Mouse (Mus musculus): ENCODE measurements around the gene Mief1. TPM values are rescaled to one million over a fixed set of nuclear protein-coding genes. Genes with fewer than 3 reads are reported as not detected.

The Mief1 gene
- polyA plus RNA-seq, 2 experiments from 2014 or later = 29.3 to 37.0 TPM

GRCm38 (mm10) chr15:80263610-80264575, 30.1 kb downstream of the Mief1 start, which contains the start of gene Rps19bp1:
Rps19bp1 (minus strand) TSS chr15:80264315.
- peak; percentile 98 for ATAC-seq

- no peak for ATAC-seq
Observed at GRCm38 (mm10) chr15:80266281-80266680, 32.5 kb downstream of the Mief1 start.

- no peak for ATAC-seq
Observed at GRCm38 (mm10) chr15:80271858-80272396, 38.1 kb downstream of the Mief1 start.

GRCm38 (mm10) chr15:80277107-80277506, 43.3 kb downstream of the Mief1 start:
- ATAC-seq = no peak

- ATAC-seq = no peak
Observed at GRCm38 (mm10) chr15:80277625-80278024, 43.8 kb downstream of the Mief1 start.

- no peak for ATAC-seq
Observed at GRCm38 (mm10) chr15:80278121-80278759, 44.4 kb downstream of the Mief1 start.

GRCm38 (mm10) chr15:80279053-80279452, 45.2 kb downstream of the Mief1 start:
- no peak for ATAC-seq

- ATAC-seq = no peak
Observed at GRCm38 (mm10) chr15:80280646-80281045, 46.8 kb downstream of the Mief1 start.

- ATAC-seq = no peak
Observed at GRCm38 (mm10) chr15:80286851-80287415, 53.1 kb downstream of the Mief1 start, which contains the start of gene Cacna1i. Cacna1i (plus strand) TSS chr15:80287238.

GRCm38 (mm10) chr15:80288036-80288435, 54.2 kb downstream of the Mief1 start:
- no peak for ATAC-seq

- ATAC-seq = peak; percentile 40
Observed at GRCm38 (mm10) chr15:80289436-80289835, 55.6 kb downstream of the Mief1 start.

- no peak for ATAC-seq
Observed at GRCm38 (mm10) chr15:80297146-80297545, 63.3 kb downstream of the Mief1 start.

Other genes with a start within 250 kb of the Mief1 start
- 1 to 10 TPM in 1 of 2 experiments, under 1 TPM in 1; 0.68 to 1.1 TPM for gene Pdgfb, start 219.0 kb upstream of the Mief1 start, polyA plus RNA-seq (2017; shearing (Covaris generic))
- gene Syngr1, start 142.7 kb upstream of the Mief1 start, polyA plus RNA-seq (2017; shearing (Covaris generic)) = 1 to 10 TPM in 1 of 2 experiments, not detected in 1; 1.4 TPM
- gene Rpl3, start 142.2 kb upstream of the Mief1 start, polyA plus RNA-seq (2017; shearing (Covaris generic)) = 1,000 to 10,000 TPM; 4,172 to 4,641 TPM
- 10 to 100 TPM; 10.7 to 14.5 TPM for gene Tab1, start 100.9 kb upstream of the Mief1 start, polyA plus RNA-seq (2017; shearing (Covaris generic))
- under 1 TPM in 1 of 2 experiments, not detected in 1; 0.13 TPM for gene Mgat3, start 60.3 kb upstream of the Mief1 start, polyA plus RNA-seq (2017; shearing (Covaris generic))
- gene AC140267.1, start 1.8 kb downstream of the Mief1 start, polyA plus RNA-seq (2017; shearing (Covaris generic)) = not detected
- gene Atf4, start 21.2 kb downstream of the Mief1 start, polyA plus RNA-seq (2017; shearing (Covaris generic)) = 10 to 100 TPM; 74.4 to 88.7 TPM
- gene Rps19bp1, start 30.3 kb downstream of the Mief1 start, polyA plus RNA-seq (2017; shearing (Covaris generic)) = 10 to 100 TPM; 18.9 to 21.6 TPM
- gene Cacna1i, start 53.2 kb downstream of the Mief1 start, polyA plus RNA-seq (2017; shearing (Covaris generic)) = under 1 TPM; 0.09 to 0.11 TPM